Mouse (Mus musculus) mature B cell (primary cell): ENCODE data around the gene Krt78.

Experiments used
- in situ Hi-C: fragments of 300-500 bp; cut with MboI; formaldehyde crosslinking; loops from 2 replicates; pipeline ENCODE4 v1.14.3; 2019

Gene Krt78

GRCm38 (mm10) chr15:101973414-101974077 is 19.5 kb upstream of the Krt78 start:
- in situ Hi-C loops = no loop called here

- in situ Hi-C loops = no loop called here
Observed at GRCm38 (mm10) chr15:101970536-101970935, 16.4 kb upstream of the Krt78 start.

- in situ Hi-C loops = no loop called here
Observed at GRCm38 (mm10) chr15:101966808-101967207, 12.7 kb upstream of the Krt78 start.

- in situ Hi-C loops = no loop called here
Observed at GRCm38 (mm10) chr15:101958891-101959290, 4.8 kb upstream of the Krt78 start.

GRCm38 (mm10) chr15:101952733-101953474 is 1.2 kb downstream of the Krt78 start:
- in situ Hi-C loops = no loop called here

- in situ Hi-C loops = no loop called here
Observed at GRCm38 (mm10) chr15:101945430-101945829, 8.7 kb downstream of the Krt78 start.

- in situ Hi-C loops = no loop called here
Observed at GRCm38 (mm10) chr15:101941948-101942347, 12.1 kb downstream of the Krt78 start.

GRCm38 (mm10) chr15:101940274-101940829 is 13.7 kb downstream of the Krt78 start, which contains the start of gene Krt79:
Gene Krt79 (minus strand): TSS chr15:101940324.
- in situ Hi-C loops = no loop called here

GRCm38 (mm10) chr15:101938600-101939308 is 15.3 kb downstream of the Krt78 start:
- in situ Hi-C loops = no loop called here

GRCm38 (mm10) chr15:101933024-101933423 is 21.1 kb downstream of the Krt78 start:
- in situ Hi-C loops = no loop called here

GRCm38 (mm10) chr15:101929666-101930065 is 24.4 kb downstream of the Krt78 start:
- in situ Hi-C loops = no loop called here

GRCm38 (mm10) chr15:101929087-101929486 is 25.0 kb downstream of the Krt78 start:
- in situ Hi-C loops = no loop called here

- in situ Hi-C loops = no loop called here
Observed at GRCm38 (mm10) chr15:101927340-101928080, 26.6 kb downstream of the Krt78 start.

- in situ Hi-C loops = no loop called here
Observed at GRCm38 (mm10) chr15:101925041-101925440, 29.0 kb downstream of the Krt78 start.

- in situ Hi-C loops = no loop called here
Observed at GRCm38 (mm10) chr15:101924635-101925034, 29.5 kb downstream of the Krt78 start, which contains the start of gene Krt4. Gene Krt4 (minus strand): TSS chr15:101924735.

- in situ Hi-C loops = no loop called here
Observed at GRCm38 (mm10) chr15:101922296-101922695, 31.8 kb downstream of the Krt78 start.

GRCm38 (mm10) chr15:101916072-101916471 is 38.0 kb downstream of the Krt78 start:
- in situ Hi-C loops = no loop called here

- in situ Hi-C loops = no loop called here
Observed at GRCm38 (mm10) chr15:101904849-101905248, 49.2 kb downstream of the Krt78 start.

GRCm38 (mm10) chr15:101902171-101903149 is 51.6 kb downstream of the Krt78 start:
- in situ Hi-C loops = no loop called here
